Mouse (Mus musculus) spleen, adult 12 weeks (tissue): ENCODE data around the gene Pdgfb.

Source experiments
- DNase-seq: peaks from one replicate; pipeline ENCODE4 v3.0.0; 2022; ENCODE audit warnings: low spot score

The Pdgfb gene

GRCm38 (mm10) chr15:80014321-80015210 lies at the start of gene Pdgfb:
Pdgfb (minus strand) TSS chr15:80014977.
- DNase-seq = no peak

- no peak for DNase-seq
Measured at GRCm38 (mm10) chr15:80062821-80063220, 48.0 kb upstream of the Pdgfb start.

DNA sequence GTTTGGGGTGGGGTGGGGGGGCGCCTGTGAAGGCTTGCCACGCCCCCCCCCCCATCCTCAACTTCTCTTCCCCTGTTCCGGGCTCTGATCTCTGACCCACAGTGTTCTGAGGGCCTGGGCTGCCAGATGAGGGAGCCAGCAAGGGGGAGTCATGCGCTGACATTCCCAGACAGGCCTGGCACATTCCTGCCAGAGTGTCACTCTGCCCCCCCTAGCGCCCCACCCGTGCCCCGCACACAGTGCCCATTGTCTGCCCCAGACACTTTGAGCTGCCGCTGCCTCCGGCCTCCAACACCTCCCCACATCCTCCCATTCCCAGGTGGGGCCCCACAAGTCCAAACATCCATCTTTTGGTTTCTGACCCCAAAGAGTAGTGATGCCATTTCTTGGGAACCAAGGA lies 47.6 kb upstream of the Pdgfb start:
- no peak for DNase-seq

DNA sequence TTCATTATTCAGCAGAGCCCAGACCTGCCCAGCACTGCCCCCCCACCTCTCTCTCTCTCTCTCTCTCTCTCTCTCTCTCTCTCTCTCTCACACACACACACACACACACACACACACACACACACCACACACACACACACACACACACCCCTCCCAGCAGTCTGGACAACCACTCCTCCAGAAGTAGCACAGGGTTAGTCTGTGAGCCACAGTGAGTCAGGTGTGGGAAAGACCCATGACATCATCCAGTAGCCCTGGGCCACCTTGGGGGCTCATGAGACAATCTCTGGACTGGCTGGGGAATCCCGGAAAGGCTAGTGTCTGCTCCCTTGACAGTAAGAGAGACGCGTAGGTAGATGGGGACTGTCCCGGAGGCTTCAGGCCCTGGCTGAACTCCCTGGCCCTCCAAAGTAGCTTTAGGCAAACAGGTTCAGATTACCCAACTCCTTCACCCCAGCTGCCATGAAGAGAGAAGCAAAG lies 46.3 kb upstream of the Pdgfb start:
- no peak for DNase-seq

GRCm38 (mm10) chr15:80060356-80061070 lies 45.7 kb upstream of the Pdgfb start:
- no peak for DNase-seq

DNA sequence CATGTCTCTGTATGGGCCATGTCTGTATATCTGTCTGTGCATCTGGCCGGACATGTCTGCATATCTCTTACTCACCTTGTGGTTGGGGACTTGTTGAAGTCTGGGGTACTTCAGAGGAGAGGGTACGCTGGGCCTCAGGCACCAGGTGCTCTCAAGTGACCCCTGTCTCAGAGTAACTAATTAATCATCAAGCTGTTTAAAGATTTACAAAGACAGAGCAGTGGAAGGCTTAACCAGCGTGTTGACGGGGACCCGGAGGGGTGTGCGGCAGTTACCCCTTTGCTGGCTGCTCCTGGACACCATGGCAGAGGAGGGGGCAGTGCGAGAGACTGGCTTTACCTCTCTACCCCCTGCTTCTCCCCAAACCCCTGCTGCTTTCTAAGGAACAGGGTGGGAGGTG lies 44.8 kb upstream of the Pdgfb start:
- no peak for DNase-seq

DNA sequence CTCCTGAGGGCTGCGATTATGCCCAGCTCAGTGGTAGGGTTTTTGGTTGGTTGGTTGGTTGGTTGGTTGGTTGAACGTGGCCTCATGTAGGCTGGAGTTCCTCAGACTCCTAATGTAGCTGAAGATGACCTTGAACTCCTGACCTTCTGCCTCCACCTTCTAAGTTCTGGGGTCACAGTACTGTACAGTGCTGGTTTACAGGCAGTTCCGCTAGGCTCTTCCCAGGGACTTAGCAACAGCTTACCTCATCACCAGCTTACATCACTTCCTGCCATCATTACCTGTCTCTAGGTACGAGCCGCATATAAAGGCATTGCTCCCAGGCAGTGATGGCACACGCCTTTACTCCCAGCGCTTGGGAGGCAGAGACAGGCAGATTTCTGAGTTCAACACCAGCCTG lies 43.4 kb upstream of the Pdgfb start:
- DNase-seq = no peak

- no peak for DNase-seq
Measured at GRCm38 (mm10) chr15:80054034-80054710, 39.4 kb upstream of the Pdgfb start.

- DNase-seq = no peak
Measured at GRCm38 (mm10) chr15:80053381-80054033, 38.7 kb upstream of the Pdgfb start.

GRCm38 (mm10) chr15:80051782-80052181 lies 37.0 kb upstream of the Pdgfb start:
- DNase-seq = no peak

GRCm38 (mm10) chr15:80051092-80051761 lies 36.5 kb upstream of the Pdgfb start:
- no peak for DNase-seq

DNA sequence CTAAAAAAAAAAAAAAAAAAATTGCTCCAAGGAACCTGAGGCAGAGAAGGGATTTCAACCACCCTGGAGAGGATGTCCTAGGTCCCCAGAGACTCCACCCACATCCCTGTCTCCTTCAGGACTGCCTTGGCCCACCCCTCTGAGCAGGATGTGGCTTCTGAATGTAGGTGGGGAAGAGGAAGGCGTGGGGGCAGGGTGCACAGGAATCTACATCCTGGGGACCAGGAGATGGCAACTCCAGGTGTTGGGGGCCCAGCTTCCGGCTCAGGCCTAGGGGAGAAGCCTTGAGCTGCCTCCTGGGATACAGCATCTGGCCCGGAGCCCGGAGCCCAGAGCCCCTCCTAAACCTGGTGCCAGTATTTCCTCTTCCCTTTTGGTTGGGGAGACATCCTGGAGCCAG lies 35.3 kb upstream of the Pdgfb start:
- DNase-seq = no peak

- no peak for DNase-seq
Measured at GRCm38 (mm10) chr15:80047973-80048372, 33.2 kb upstream of the Pdgfb start.

DNA sequence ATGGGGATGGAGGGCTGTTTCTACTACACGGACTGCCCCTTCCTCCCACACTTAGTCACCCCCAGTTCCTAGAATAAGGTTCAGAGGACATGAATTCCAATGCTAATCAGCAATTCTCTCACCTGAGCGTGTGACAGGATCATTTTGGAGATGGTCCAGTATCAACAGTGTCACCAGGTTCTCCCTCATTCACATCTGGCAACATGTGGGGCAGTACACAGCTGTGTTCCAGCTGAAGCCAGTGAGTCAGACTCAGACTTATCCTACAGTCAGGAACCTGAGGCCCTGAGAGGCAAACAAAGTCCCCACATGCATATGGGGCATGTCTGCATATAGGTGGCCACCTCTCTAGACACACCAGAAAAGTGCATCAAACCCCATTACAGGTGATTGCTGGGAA lies 32.5 kb upstream of the Pdgfb start:
- DNase-seq = no peak

DNA sequence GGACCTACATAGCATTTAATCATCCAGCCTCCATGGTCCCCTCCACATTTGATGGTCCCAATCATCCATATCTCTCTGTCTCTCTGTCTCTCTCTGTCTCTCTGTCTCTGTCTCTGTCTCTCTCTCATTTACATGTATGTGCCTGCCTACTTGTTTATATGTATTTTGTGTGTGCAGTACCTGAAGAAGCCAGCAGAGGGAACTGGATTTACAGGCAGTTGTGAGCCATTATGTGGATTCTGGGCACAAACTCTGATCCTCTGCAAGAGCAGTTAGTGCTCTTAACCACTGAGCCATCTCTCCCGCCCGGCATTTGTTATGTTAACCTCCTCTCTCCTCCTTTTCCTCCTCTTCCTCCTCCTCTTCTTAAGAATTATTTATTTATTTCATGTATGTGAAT lies 31.0 kb upstream of the Pdgfb start:
- no peak for DNase-seq

- no peak for DNase-seq
Measured at GRCm38 (mm10) chr15:80044249-80044648, 29.5 kb upstream of the Pdgfb start.

DNA sequence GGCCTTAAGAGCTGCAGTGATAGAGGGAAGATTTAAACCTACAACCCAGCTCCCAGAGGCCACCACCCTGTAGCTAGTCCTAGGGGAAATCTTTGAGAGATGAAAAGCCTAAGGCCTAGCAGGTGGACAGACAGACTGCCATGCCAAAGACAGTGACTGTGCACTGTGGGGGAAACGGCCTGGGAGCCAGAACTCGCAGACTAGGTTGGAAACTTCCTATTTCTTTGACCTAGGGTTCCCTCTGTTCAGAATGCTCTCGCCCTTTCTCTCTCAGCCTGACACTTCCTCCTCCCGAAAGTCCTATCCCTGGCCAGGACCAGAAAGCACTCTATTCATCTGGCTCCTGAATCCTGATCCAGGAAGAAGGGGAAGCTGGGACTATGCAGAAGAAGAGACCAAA lies 27.4 kb upstream of the Pdgfb start:
- DNase-seq = no peak

DNA sequence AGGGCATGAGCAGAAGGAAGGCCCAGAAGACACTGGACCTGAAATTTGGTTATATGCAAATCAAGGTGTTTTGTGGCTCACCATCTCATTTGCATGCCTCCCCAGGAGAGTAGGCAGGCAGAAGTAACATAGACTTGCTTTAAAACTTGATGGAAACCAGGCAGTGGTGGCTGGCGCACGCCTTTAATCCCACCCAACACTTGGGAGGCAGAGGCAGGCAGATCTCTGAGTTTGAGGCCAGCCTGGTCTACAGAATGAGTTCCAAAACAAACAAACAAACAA lies 23.3 kb upstream of the Pdgfb start:
- DNase-seq = no peak

GRCm38 (mm10) chr15:80037255-80038109 lies 22.7 kb upstream of the Pdgfb start:
- DNase-seq = no peak

DNA sequence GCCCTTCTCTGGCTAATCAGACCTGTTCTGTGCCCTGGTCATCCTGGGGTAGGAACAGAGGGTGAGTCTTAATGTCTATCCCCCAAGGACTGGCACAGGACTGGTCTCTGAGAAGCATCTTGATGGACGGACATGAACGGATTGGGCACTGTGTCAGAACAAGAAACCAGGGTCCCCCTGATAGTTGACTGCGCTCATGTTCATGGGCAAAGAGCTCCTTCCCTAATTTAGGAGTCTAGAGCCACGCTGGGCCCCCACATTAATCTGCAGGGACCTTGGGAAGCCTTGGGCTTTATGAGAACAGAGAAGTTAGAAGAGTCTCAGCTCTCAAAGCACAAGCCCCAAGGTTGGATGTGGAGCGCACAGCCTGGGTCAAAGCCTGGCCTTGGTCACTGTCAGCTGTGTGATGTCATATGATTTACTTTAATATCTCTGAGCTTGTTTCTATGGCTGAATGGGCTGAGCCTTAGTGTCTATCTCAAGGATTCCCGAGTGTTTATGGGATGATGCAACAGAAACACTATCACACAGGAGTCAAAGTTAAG lies 20.6 kb upstream of the Pdgfb start:
- no peak for DNase-seq

DNA sequence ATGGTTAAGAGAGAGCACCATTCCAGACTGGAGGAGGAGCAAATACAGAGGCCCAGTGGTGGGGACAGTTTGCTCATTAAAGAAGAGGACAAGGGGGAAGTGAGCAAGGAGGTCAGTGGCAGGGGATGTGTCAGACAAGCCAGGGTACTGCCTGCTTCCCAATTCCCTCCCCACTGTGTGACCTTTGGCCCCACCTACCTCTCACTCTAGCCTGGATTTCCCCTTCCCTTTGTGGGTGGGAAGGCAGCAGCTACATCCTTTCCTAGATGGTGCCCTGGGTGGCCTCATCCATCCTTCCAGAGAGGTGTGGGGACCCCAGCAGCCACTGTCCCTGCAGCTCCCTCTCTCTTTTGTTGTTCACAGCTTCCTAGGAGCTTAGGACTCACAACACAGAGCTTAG lies 20.1 kb upstream of the Pdgfb start:
- no peak for DNase-seq
